Mouse (Mus musculus) left cerebral cortex, adult 18-20 months (tissue): ENCODE measurements around the gene Steap2. TPM values are rescaled to one million over a fixed set of nuclear protein-coding genes. Genes with fewer than 3 reads are reported as not detected.

Experiments
- DNase-seq, 2 experiments: peaks; one replicate each; pipeline ENCODE4 v3.0.0; 2021 to 2022; ENCODE audit warnings: low spot score in 2 of 2, mixed read lengths in 1 of 2
- total RNA-seq, 2 experiments: library from RNA; stranded (reverse); gene quantifications; 2 replicates each; pipeline ENCODE4 v1.2.3; 2021

The Steap2 gene
- total RNA-seq, 2 experiments from 2014 or later, result 8.4 to 10.7 TPM

DNA sequence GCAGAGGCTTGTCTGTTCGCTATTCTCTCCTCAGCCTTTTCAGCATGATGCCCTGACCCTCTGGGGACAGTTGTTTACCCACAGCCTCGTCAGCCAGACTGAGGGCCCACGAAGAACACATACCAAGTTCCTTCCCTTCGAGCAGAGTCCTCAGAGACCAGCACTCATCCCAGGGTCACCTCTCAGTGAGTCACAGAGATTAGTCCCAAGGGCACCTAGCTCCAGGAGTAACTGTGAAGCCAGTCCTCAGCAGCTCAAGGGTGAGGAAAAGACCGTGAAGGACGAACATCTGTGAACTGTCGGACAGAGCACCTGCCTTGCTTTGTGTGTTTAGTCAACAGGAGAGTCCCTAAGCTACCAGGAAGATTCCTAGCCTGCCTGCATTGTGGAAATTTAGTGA, 25.5 kb downstream of the Steap2 start:
- no peak for DNase-seq

DNA sequence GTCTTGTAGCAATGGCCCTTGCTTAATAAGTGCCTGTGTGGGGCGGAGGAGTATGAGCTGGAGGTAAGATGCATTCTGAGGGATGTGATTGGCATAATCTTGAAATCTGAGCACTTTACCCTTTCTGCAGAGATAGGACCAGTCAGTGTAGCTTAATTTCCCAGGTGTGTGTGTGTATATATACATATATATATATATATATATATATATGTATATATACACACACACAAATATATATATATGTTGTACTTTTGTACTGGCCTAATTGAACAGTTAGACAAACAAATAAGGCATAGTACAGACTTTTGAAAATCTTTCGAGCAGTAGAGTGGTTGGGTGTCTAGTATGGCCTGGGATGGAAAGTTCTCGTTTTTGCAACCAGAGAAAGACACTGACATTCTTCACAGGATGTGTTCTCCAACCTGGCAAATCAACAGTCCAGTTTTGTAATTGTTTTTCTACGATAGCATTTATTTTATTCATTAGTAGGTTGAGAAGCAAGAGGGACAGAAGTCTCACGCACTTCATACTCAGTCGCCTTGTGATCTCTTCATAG, 29.9 kb downstream of the Steap2 start:
- no peak for DNase-seq

- peak; percentile 91 to 92 for DNase-seq
Observed at GRCm38 (mm10) chr5:5663655-5664370, 30.6 kb downstream of the Steap2 start, which contains the start of gene Cfap69. Gene Cfap69 (minus strand): TSS chr5:5664239.

DNA sequence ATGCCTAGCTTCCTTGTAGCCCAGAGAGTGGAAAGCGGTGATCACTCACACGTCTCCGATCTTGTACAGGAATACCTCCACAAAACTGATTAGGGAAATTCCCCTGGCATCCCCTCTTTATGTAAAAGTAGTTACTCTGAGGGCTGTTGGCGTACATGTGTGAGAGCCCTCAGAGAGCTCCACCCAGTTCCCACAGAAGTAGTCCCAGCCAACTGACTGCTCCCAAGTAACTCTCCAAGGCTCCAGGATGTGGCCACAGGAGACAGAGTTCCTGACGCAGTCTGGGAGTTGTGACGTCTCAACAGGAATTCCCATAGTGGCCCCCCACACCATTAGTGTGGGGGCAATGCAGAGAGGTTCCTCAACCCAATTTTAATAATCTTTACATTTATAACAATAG, 31.3 kb downstream of the Steap2 start:
- DNase-seq, result no peak

GRCm38 (mm10) chr5:5658680-5659079, 35.7 kb downstream of the Steap2 start:
- DNase-seq, result no peak

DNA sequence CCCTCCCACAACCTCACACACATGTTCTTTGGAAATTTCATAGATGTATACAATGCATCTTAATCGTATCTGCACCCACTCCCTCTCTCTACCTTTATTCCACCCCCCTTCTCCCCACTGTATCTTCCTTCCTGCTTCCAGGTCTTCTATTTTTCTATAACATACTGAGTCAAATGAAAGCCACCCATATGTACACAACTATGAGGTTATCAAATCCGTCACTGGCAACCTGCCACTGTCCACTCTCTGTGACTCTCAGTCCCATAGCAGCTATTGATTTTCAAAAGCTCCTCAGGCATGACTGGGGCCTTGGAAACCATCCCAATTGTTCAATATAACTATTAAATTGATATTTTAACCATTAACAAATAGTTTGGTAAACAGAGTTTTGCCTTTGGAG, 36.4 kb downstream of the Steap2 start:
- no peak for DNase-seq

DNA sequence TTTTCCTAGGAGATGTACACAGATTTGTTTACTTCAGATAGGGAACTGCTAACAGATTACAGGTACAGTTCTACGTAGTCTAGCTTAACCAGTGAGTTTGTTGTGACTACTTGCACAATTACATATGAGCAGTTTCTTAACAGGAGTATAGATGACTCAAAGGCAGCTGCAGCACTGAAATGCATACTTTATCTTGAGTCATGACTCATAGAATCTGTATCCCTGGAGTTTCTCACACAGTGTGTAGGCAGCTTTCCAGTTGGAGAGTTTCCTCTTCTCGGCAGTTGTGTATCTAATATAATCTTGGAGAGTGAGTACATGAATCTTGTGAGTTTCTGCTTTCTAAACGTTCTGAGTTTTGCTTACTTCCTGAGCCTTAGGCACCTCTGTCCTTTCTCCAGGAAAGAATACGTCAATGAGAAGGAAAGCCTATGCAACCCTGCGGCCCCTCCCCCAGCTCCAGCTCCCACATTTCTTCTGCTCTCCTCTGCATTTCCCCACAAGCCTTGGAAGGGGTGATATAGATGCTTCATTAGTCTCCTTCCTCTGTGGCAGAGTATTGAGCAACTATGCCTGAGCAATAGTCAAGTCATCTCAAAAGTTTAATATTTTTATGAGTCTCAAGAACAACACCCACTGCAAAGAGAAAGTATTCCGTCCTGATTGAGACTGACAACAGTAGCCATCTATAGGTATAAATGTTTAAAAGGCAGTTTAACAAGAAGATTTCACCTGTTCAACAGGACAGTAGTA, 45.4 kb downstream of the Steap2 start:
- peak; percentile 69 to 74 for DNase-seq

GRCm38 (mm10) chr5:5646173-5646572, 48.2 kb downstream of the Steap2 start:
- no peak for DNase-seq

DNA sequence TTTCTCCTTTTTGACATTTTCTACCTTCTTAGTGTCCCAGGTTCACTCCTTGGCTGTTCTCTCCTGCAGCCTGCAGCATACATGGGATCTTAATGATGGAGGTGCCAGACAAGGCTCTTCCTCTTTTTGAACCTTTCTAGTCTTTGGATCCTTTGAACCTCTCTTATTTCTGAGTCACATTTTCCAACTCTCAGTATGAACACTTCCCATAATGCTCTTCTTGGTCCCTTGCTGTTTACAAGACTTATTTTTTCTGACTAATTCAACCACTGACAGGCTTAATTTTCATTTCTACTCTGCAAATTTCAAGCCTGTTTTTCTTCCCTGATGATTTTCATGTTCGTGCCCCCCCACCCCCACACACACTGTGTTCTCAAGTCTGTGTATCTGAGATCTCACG, 55.9 kb downstream of the Steap2 start:
- DNase-seq, result no peak

- DNase-seq, result no peak
Observed at GRCm38 (mm10) chr5:5625491-5625890, 68.9 kb downstream of the Steap2 start.

DNA sequence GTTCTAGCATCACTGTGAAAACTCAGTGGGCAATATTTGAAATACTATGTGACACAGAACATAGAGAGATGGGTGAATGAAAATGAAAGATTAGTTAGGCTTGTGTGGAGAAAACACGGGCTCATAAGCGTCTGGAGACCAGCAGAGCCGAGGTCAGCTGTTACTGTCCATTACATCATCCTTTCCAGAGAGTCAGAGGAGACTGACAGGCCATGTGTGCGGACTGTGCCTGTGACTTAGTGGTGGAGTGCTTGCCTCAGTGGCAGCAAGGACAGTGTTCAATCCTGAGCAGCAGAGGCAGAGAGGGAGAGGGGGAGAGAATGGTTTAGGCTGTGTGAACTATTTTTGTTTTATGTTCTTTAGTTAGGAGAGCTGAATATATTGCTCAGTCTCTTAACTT, 76.0 kb downstream of the Steap2 start:
- no peak for DNase-seq

Other genes with a start within 250 kb of the Steap2 start
- 1 to 10 TPM in 1 of 2 experiments, not detected in 1; 1.1 TPM for gene 1700015F17Rik, start 215.4 kb downstream of the Steap2 start, total RNA-seq
- 10 to 100 TPM; 42.7 to 50.0 TPM for gene Cldn12, start 179.6 kb downstream of the Steap2 start, total RNA-seq
- 1 to 10 TPM; 9.4 to 9.7 TPM for gene Gtpbp10, start 135.0 kb downstream of the Steap2 start, total RNA-seq
- gene Gm8773, start 120.8 kb downstream of the Steap2 start, total RNA-seq, result not detected
- 10 to 100 TPM; 19.7 to 21.8 TPM for gene Cfap69, start 30.3 kb downstream of the Steap2 start, total RNA-seq
- gene Steap1, start 54.7 kb upstream of the Steap2 start, total RNA-seq, result not detected